Mouse (Mus musculus): ENCODE results near the gene Sptssa. TPM values are rescaled to one million over a fixed set of nuclear protein-coding genes. Genes with fewer than 3 reads are reported as not detected.

The Sptssa gene
- 207 and 210 TPM in 2 replicates for polyA plus RNA-seq (2015; fragmentation: Nextera tagmentation; extraction: Ambion mirVana)

DNA sequence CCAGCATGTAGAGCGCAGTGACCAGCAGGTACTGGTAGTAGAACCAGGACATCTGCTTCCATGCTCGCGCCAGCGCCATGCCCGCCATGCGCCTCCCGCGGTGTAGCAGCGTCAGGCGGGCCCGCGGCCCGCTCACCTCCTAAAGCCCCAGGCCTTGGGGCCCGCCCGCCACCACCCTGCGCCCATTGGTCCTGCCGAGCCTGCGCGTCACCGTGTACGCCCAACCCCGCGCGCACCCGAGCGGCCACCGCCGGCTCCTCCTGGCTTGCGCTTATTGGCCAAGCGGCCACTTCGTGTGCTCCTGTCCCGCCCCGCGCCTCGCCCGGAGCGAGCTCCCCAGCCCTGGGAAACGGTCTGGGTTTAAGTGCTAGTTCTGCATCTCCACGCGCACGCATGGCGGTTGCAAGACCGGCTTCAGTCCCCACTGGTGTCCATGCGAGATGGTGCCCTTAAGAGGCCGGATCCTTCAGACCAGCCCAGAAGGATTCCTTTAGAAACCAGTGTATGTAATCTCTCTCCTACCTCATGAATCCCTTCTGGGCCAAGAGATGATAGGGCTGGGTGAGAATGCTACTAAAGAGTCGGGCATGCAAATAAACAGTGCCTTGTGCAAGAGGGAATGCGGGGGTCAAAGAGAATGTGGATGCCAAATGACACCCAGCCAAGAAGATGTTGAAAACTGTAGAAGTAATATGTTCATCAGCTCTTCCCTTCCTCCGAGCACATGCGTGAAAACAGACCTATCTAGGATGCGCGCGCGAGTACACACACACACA is at the start of gene Sptssa:
TSS of gene Sptssa (minus strand) at position 178 of the 776 bp plus-strand sequence.
- Histone ChIP-seq H3K36me3 (no peaks in the 10 kb centered on the region), H3K9me3 (replicated peaks) (no peaks in the 10 kb centered on the region), H3K4me1 (peaks cover 39% of the 10 kb centered on the region), H3K4me3 (replicated peaks) (peak within 1 kb of the TSS; percentile 67), H3K9ac (replicated peaks) (peak within 1 kb of the TSS; percentile 75), H3K27ac (replicated peaks) (peak within 1 kb of the TSS; percentile 91), H3K4me2 (peak within 1 kb of the TSS; percentile 77), H3K27me3 (replicated peaks) (no peaks in the 10 kb centered on the region)
- whole genome bisulfite sequencing = 8% methylated on average over 53 of the region's 53 CpGs
- ATAC-seq (ENCODE audit: low FRiP score) = peak; percentile 99

DNA sequence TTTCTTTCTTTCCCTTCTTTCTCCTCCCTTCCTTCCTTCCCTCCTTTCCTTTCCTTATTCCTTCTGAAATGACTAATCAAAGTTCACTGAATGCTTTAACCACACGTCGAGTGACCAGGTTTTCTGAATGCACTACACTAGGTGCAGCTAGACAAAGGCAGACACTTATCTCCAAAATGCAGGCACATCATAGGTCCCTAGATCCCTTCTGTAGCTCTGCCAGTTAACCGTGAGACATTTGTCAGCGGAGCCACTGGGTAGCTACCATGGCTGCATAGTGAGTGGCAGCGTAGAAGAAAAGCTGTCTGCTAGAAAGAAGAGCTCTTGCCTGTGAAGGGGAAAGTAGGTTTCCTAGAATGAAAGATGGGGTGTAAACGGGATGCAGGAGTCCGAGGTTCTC is 43.0 kb upstream of the Sptssa start:
- 78% methylated on average over 7 of the region's 7 CpGs for WGBS
- ATAC-seq (ENCODE audit: low FRiP score) = no peak
- Histone ChIP-seq H3K4me2 (no peak overlapping the region), H3K9ac (replicated peaks) (no peak overlapping the region), H3K9me3 (replicated peaks) (no peaks in the 10 kb centered on the region), H3K27ac (replicated peaks) (no peak overlapping the region), H3K4me1 (peaks cover 6% of the 10 kb centered on the region), H3K27me3 (replicated peaks) (no peaks in the 10 kb centered on the region), H3K36me3 (no peaks in the 10 kb centered on the region), H3K4me3 (replicated peaks) (no peak overlapping the region)

DNA sequence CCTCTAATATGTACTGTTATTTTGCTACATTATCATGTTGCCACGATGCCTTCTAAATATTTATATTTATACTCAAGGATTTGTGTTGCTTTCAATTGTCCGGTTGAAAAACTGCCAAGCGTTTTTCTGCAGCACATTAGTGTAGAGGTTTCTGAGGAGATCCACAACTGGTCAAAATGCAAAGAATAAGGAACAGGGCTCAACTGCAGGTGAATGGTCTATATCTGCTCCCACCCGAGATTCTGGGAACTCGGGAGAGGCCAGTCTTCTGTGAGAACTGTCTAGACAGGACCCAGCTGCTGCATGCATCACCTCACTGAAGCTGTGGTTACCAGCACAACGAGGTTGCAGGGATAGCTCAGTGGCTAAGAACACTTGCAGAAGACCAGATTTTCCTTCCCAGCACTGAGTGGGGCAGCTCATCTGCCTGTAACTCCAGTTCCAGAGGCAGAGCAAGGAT is 41.4 kb upstream of the Sptssa start:
- 0 out of 2 replicates have a peak, but pooled peaks cover under 1% of the 10 kb centered on the region for H3K36me3 ChIP-seq
- no peak overlapping the region for H3K9ac ChIP-seq (replicated peaks)
- H3K9me3 ChIP-seq (replicated peaks) = no peaks in the 10 kb centered on the region
- 57% methylated on average over 6 of the region's 6 CpGs for WGBS
- ATAC-seq (ENCODE audit: low FRiP score) = no peak
- peak overlapping the region; percentile 51; the same call in 1 of the 2 replicates for H3K27ac ChIP-seq (replicated peaks)
- H3K4me3 ChIP-seq (replicated peaks) = no peak overlapping the region
- peaks cover 16% of the 10 kb centered on the region for H3K4me1 ChIP-seq
- no peaks in the 10 kb centered on the region for H3K27me3 ChIP-seq (replicated peaks)
- H3K4me2 ChIP-seq = no peak overlapping the region

DNA sequence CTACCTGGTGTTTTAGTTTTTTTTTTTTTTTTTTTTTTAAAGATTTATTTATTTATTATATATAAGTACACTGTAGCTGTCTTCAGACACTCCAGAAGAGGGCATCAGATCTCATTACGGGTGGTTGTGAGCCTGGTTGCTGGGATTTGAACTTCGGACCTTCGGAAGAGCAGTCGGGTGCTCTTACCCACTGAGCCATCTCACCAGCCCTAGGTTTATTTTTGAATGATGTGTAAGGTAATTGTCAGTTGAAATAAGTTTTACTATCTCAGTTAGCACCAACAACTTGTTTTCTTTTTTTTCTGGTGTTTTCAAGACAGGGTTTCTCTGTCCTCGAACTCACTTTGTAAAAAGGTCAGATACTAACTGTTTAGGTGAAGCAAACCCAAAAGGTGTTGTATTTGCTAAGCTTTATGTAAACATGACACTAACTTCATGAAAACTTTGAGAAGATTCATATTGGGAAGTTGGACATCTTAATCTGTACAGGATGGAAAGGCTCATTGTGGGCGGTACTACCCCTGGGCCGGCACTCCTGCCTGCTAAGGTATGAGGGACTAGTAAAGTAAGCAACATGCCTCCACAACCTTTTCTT is 40.7 kb upstream of the Sptssa start:
- ATAC-seq (ENCODE audit: low FRiP score) = no peak; the same call in 1 of the 2 replicates
- H3K36me3 ChIP-seq = peaks cover 6% of the 10 kb centered on the region; the same call in 1 of the 2 replicates
- H3K9ac ChIP-seq (replicated peaks) = no peak overlapping the region
- no peaks in the 10 kb centered on the region for H3K27me3 ChIP-seq (replicated peaks)
- H3K9me3 ChIP-seq (replicated peaks) = no peaks in the 10 kb centered on the region
- no peak overlapping the region for H3K4me2 ChIP-seq
- peak overlapping the region; percentile 51 for H3K27ac ChIP-seq (replicated peaks)
- H3K4me3 ChIP-seq (replicated peaks) = no peak overlapping the region
- WGBS = 15% methylated on average over 7 of the region's 7 CpGs
- peaks cover 16% of the 10 kb centered on the region for H3K4me1 ChIP-seq

DNA sequence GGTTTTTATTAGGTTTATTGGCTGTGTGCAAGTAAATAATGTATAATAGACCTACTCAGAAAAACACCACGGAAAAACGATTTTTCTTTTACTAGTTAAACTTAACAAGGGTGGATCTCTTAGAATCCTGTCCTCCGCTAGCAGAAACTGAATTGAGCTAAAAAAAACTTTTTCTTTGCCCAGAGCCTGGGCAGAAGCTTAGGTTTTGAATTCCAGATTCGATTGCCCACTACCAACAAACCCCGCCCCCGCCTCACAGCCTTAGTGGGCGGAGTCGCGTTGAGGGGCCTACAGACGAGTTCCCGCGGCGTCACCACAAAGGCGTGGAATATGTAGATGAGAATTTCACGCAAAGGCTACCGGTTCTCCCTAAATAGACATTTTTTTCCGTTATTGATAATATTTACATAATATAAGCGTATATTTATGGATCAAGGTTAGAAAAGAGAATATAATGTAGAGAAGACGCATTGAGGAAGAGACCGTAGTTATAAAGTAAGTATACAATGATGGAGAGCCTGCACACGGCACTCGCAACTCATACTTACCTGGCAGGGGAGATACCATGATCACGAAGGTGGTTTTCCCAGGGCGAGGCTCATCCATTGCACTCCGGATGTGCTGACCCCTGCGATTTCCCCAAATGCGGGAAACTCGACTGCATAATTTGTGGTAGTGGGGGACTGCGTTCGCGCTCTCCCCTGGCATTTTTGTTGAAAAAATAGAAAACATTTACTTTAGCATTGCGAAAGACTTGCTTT is 40.0 kb upstream of the Sptssa start:
- H3K4me2 ChIP-seq = peak overlapping the region; percentile 78
- H3K27ac ChIP-seq (replicated peaks) = peak overlapping the region; percentile 98
- WGBS = under 1% methylated on average over 32 of the region's 32 CpGs
- peak overlapping the region; percentile 94 for H3K9ac ChIP-seq (replicated peaks)
- peaks cover 16% of the 10 kb centered on the region for H3K4me1 ChIP-seq
- no peaks in the 10 kb centered on the region for H3K9me3 ChIP-seq (replicated peaks)
- H3K36me3 ChIP-seq = peaks cover 9% of the 10 kb centered on the region; the same call in 1 of the 2 replicates
- ATAC-seq (ENCODE audit: low FRiP score) = peak; percentile 94
- H3K4me3 ChIP-seq (replicated peaks) = peak overlapping the region; percentile 90
- no peaks in the 10 kb centered on the region for H3K27me3 ChIP-seq (replicated peaks)

DNA sequence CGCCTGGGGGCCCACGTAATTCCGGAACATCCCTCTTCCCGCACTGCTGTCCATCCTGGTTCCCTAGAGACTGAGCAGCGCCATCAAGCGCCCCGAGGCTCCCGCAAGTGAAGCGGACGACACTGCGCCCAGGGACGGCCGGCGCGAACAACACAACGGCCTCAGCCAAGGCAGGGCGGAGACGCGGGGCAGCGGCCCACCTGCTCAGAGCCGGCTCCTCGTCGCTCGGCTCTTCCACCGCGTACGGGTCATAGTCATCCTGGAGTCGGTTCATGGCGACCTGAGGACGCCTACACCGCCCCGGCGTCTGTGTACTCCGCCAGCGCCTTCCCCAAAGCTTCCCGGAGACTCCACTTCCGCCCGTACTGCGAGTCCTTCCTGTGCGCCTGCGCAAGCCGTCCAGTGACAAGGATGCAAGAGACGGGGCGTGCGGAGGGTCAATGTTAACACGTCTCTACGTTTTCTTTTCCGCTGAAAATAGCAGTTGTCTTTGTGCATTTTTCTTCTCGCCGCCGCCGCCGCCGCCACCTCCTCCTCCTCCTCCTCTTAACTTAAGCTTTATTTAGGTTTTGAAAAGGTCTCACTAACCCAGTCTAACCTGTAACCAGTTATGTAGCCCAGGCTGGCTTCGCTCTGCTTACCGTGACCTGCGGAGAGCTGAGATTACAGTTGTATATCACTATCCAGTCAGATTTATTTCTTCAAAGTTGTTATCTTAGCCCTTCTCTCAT is 39.3 kb upstream of the Sptssa start, which contains the start of gene Eapp:
TSS of gene Eapp (minus strand) at position 387 of the 731 bp plus-strand sequence.
- peaks cover 11% of the 10 kb centered on the region for H3K36me3 ChIP-seq
- H3K4me3 ChIP-seq (replicated peaks) = peak within 1 kb of the TSS; percentile 90
- peak within 1 kb of the TSS; percentile 94 for H3K9ac ChIP-seq (replicated peaks)
- peak within 1 kb of the TSS; percentile 98 for H3K27ac ChIP-seq (replicated peaks)
- peaks cover 16% of the 10 kb centered on the region for H3K4me1 ChIP-seq
- H3K9me3 ChIP-seq (replicated peaks) = no peaks in the 10 kb centered on the region
- peak within 1 kb of the TSS; percentile 78 for H3K4me2 ChIP-seq
- WGBS = 1% methylated on average over 57 of the region's 57 CpGs
- peak; percentile 92 for ATAC-seq (ENCODE audit: low FRiP score)
- H3K27me3 ChIP-seq (replicated peaks) = no peaks in the 10 kb centered on the region

DNA sequence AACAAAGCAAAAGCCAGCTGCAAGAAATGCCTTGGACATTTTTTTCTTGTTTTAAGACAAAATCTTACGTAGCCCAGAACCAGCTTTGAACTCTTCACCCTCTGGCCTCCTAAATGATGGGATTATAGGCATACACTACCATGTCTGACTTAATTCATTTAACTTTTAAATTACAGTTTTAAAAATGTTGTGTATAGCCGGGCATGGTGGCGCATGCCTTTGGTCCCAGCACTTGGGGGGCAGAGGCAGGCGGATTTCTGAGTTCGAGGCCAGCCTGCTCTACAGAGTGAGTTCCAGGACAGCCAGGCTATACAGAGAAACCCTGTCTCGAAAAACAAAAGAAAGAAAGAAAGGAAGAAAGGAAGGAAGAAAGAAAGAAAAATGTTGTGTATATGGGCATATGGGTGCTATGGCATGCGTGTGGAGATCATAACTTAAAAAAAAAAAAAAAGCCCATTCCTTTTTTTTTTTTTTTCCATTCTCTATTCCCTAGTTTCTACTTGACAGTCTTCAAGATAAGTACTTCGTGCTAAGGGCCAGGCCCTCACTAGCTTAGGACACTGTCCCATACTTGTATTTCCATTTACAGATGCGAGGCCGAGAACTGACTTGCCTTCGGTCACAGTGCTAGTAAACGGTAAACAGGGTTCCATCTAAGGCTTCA is 38.6 kb upstream of the Sptssa start:
- H3K9me3 ChIP-seq (replicated peaks) = no peaks in the 10 kb centered on the region
- H3K9ac ChIP-seq (replicated peaks) = peak overlapping the region; percentile 94
- no peaks in the 10 kb centered on the region for H3K27me3 ChIP-seq (replicated peaks)
- H3K4me2 ChIP-seq = peak overlapping the region; percentile 78
- no peak for ATAC-seq (ENCODE audit: low FRiP score)
- H3K4me1 ChIP-seq = peaks cover 16% of the 10 kb centered on the region
- peak overlapping the region; percentile 98 for H3K27ac ChIP-seq (replicated peaks)
- H3K36me3 ChIP-seq = peaks cover 18% of the 10 kb centered on the region
- 37% methylated on average over 12 of the region's 12 CpGs for WGBS
- peak overlapping the region; percentile 90 for H3K4me3 ChIP-seq (replicated peaks)

DNA sequence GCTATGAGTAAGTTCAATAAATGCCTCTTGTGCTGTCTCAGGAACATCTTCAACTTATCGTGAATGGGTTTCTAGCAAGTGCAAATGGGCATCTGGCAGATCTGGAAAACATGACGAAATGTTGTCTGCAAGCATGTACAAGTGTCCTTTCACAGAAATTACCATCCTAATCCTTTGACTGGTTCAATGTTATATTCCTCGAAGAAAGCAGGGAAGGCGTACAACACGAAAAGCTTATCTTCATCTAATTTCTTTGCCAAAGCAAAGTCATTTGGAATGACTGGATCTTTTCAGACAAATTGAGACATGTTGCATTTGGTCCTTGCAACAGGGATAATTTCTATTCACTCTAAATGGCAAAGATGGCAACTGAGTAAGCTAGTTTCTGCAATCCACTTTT is 32.7 kb upstream of the Sptssa start:
- ATAC-seq (ENCODE audit: low FRiP score) = no peak
- no peak overlapping the region for H3K4me2 ChIP-seq
- peaks cover 7% of the 10 kb centered on the region; the same call in 1 of the 2 replicates for H3K4me1 ChIP-seq
- H3K4me3 ChIP-seq (replicated peaks) = no peak overlapping the region
- 98% methylated on average over 5 of the region's 5 CpGs for WGBS
- peaks cover 64% of the 10 kb centered on the region for H3K36me3 ChIP-seq
- no peaks in the 10 kb centered on the region for H3K9me3 ChIP-seq (replicated peaks)
- no peak overlapping the region for H3K27ac ChIP-seq (replicated peaks)
- H3K27me3 ChIP-seq (replicated peaks) = no peaks in the 10 kb centered on the region
- H3K9ac ChIP-seq (replicated peaks) = no peak overlapping the region

DNA sequence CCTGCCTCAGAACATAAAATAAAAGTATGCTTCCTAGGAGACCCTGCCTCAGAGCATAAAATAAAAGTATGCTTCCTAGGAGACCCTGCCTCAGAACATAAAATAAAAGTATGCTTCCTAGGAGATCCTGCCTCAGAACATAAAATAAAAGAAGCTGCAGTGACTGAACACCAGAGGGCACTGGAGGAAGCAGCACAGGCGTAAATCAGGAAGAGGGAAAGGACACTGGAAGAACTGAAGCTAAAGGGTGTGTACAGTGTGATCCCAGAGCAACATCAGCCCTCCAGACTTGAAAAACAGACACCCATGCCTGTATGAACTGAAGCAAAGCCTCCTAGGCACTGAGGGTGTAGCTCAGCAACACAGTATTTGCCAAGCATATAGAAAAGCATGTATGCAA is 26.8 kb upstream of the Sptssa start:
- Histone ChIP-seq H3K4me2 (no peak overlapping the region), H3K27ac (replicated peaks) (no peak overlapping the region; the same call in 1 of the 2 replicates), H3K27me3 (replicated peaks) (no peaks in the 10 kb centered on the region), H3K9me3 (replicated peaks) (no peaks in the 10 kb centered on the region), H3K9ac (replicated peaks) (no peak overlapping the region), H3K4me3 (replicated peaks) (no peak overlapping the region), H3K36me3 (peaks cover 37% of the 10 kb centered on the region), H3K4me1 (no peaks in the 10 kb centered on the region)
- ATAC-seq (ENCODE audit: low FRiP score) = no peak
- 15% methylated on average over 1 of the region's 1 CpGs for whole genome bisulfite sequencing

DNA sequence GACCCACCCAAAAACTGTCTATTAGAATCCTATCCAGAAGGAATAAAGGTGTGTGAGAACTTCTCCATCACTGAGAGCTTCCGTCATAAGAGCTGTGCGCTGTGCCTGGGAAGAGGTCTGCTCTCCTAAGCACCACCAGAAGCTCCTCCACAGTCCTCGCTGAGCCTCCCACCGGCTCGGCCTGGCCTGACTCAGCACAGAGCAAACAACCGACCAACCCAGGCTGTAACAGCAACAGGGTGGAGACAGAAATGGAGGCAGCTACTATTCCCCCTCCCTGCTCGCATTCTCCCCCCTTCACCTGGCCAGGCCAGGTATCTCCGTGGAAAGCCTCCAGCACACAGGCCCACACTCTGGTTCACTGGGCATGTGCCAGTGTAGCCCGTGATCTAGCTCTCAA is 20.3 kb upstream of the Sptssa start:
- Histone ChIP-seq H3K4me1 (no peaks in the 10 kb centered on the region), H3K36me3 (peaks cover 53% of the 10 kb centered on the region), H3K27me3 (replicated peaks) (no peaks in the 10 kb centered on the region), H3K9ac (replicated peaks) (no peak overlapping the region), H3K27ac (replicated peaks) (no peak overlapping the region), H3K4me3 (replicated peaks) (no peak overlapping the region), H3K4me2 (no peak overlapping the region), H3K9me3 (replicated peaks) (no peaks in the 10 kb centered on the region)
- 97% methylated on average over 9 of the region's 9 CpGs for WGBS
- ATAC-seq (ENCODE audit: low FRiP score) = no peak
